Mouse (Mus musculus) myocyte (in vitro differentiated cells): ENCODE measurements at regions not wholly inside any gene's neighbourhood (a gene's known extent, or its start where the extent isn't known, plus 50 kb on each side); places are given as distances from the start of the nearest gene placed in this dataset.
A peak's percentile ranks its signal among the peaks of the same experiment; 100 is the strongest.

ENCODE experiments used
- H3K27me3 ChIP-seq: one replicate; pipeline ENCODE4 v1.6.1; 2011; ENCODE audit not compliant: control insufficient read depth, insufficient read depth, insufficient read length
- H3K36me3 ChIP-seq: one replicate; pipeline ENCODE4 v1.6.1; 2011; ENCODE audit not compliant: control insufficient read depth, insufficient read depth
- H3K4me2 ChIP-seq: one replicate; pipeline ENCODE4 v1.6.1; 2011; ENCODE audit warnings: low read depth, control low read depth
- H3K4me3 ChIP-seq: one replicate; pipeline ENCODE4 v1.5.1; 2011; ENCODE audit warnings: mild to moderate bottlenecking, control low read depth, moderate library complexity
- H3K79me2 ChIP-seq: one replicate; pipeline ENCODE4 v1.6.1; 2011; ENCODE audit not compliant: control insufficient read depth, insufficient read depth
- H3ac ChIP-seq: one replicate; pipeline ENCODE4 v1.6.1; 2011; ENCODE audit not compliant: control insufficient read depth, insufficient read length
- CEBPB ChIP-seq: IDR thresholded peaks from 2 replicates; pipeline ENCODE4 v1.6.1; 2011; ENCODE audit warnings: mild to moderate bottlenecking, moderate library complexity; ENCODE audit not compliant: poor library complexity, insufficient read depth, severe bottlenecking
- E2F4 ChIP-seq: IDR thresholded peaks from one replicate; pipeline ENCODE4 v1.6.1; 2011; ENCODE audit warnings: mild to moderate bottlenecking, control low read depth, moderate library complexity; ENCODE audit not compliant: insufficient read depth
- MAX ChIP-seq: IDR thresholded peaks from one replicate; pipeline ENCODE4 v1.6.1; 2011; ENCODE audit warnings: low read depth, mild to moderate bottlenecking, control low read depth
- MYOD1 ChIP-seq, 3 experiments: IDR thresholded peaks; one replicate each; pipeline ENCODE4 v1.6.1; 2011; ENCODE audit warnings: control low read depth in 2 of 3, low read depth in 2 of 3, mild to moderate bottlenecking in 2 of 3, moderate library complexity in 1 of 3; ENCODE audit not compliant: insufficient read length in 2 of 3, control insufficient read depth in 1 of 3
- MYOG ChIP-seq, 3 experiments: IDR thresholded peaks; one replicate each; pipeline ENCODE4 v1.6.1; 2011; ENCODE audit warnings: control low read depth in 2 of 3, low read depth in 2 of 3, mild to moderate bottlenecking in 2 of 3; ENCODE audit not compliant: insufficient read length in 2 of 3, control insufficient read depth in 1 of 3, insufficient read depth in 1 of 3
- POLR2A ChIP-seq: IDR thresholded peaks from one replicate; pipeline ENCODE4 v1.6.1; 2011; ENCODE audit warnings: low read depth, mild to moderate bottlenecking, control low read depth, moderate library complexity; ENCODE audit not compliant: insufficient read length
- POLR2AphosphoS2 ChIP-seq: IDR thresholded peaks from one replicate; pipeline ENCODE4 v1.6.1; 2011; ENCODE audit warnings: low read depth, control low read depth; ENCODE audit not compliant: insufficient read length
- REST ChIP-seq: IDR thresholded peaks from one replicate; pipeline ENCODE4 v1.6.1; 2011; ENCODE audit warnings: mild to moderate bottlenecking, control low read depth, moderate library complexity; ENCODE audit not compliant: insufficient read depth, insufficient read length
- SRF ChIP-seq: IDR thresholded peaks from one replicate; pipeline ENCODE4 v1.6.1; 2011; ENCODE audit warnings: low read depth; ENCODE audit not compliant: control insufficient read depth, insufficient read length
- TCF12 ChIP-seq: IDR thresholded peaks from one replicate; pipeline ENCODE4 v1.6.1; 2011; ENCODE audit warnings: mild to moderate bottlenecking, control low read depth; ENCODE audit not compliant: poor library complexity, insufficient read depth, severe bottlenecking
- TCF3 ChIP-seq: IDR thresholded peaks from one replicate; pipeline ENCODE4 v1.6.1; 2011; ENCODE audit warnings: low read depth, control low read depth; ENCODE audit not compliant: insufficient read length
- USF1 ChIP-seq: IDR thresholded peaks from one replicate; pipeline ENCODE4 v1.6.1; 2011; ENCODE audit warnings: low read depth, mild to moderate bottlenecking, control low read depth, moderate library complexity

GRCm38 (mm10) chr17:84844950-84845349 lies 54.4 kb upstream of the Lrpprc start:
- no peak overlapping the region for H3K4me2 ChIP-seq

GRCm38 (mm10) chr17:84846141-84846540 lies 55.6 kb upstream of the Lrpprc start:
- H3K36me3 ChIP-seq: no peaks in the 10 kb centered on the region
- H3K4me2 ChIP-seq: no peak overlapping the region
- no peaks in the 10 kb centered on the region for H3K79me2 ChIP-seq
- H3ac ChIP-seq: no peak overlapping the region
- TF ChIP-seq TCF12 (no peak), POLR2AphosphoS2 (no peak), MYOD1 (IDR thresholded peaks at IDR 0.05; ENCODE audit: control insufficient read depth in 1 of 3, insufficient read length in 2 of 3, low read depth in 2 of 3) (no peak), REST (no peak), USF1 (no peak), TCF3 (no peak), SRF (no peak), POLR2A (no peak), CEBPB (no peak), E2F4 (no peak), MAX (no peak), MYOG (IDR thresholded peaks at IDR 0.05; ENCODE audit: control insufficient read depth in 1 of 3, insufficient read depth in 1 of 3, insufficient read length in 2 of 3, low read depth in 2 of 3) (no peak)
- no peak overlapping the region for H3K4me3 ChIP-seq
- peaks cover 18% of the 10 kb centered on the region for H3K27me3 ChIP-seq

More at GRCm38 (mm10) chr17:84844950-84845349, 54.4 kb upstream of the Lrpprc start:
- TF ChIP-seq POLR2AphosphoS2 (no peak), SRF (no peak), CEBPB (no peak), REST (no peak), POLR2A (no peak)
- no peaks in the 10 kb centered on the region for H3K79me2 ChIP-seq
- H3K4me3 ChIP-seq: no peak overlapping the region
- peaks cover 25% of the 10 kb centered on the region for H3K27me3 ChIP-seq
- H3K36me3 ChIP-seq: no peaks in the 10 kb centered on the region
- H3ac ChIP-seq: no peak overlapping the region

GRCm38 (mm10) chr17:84848385-84849030 lies 57.9 kb upstream of the Lrpprc start:
- Histone ChIP-seq H3K27me3 (peaks cover 18% of the 10 kb centered on the region), H3K36me3 (no peaks in the 10 kb centered on the region), H3K4me3 (no peak overlapping the region), H3K4me2 (peak overlapping the region; percentile 24), H3ac (no peak overlapping the region), H3K79me2 (no peaks in the 10 kb centered on the region)
- no peak for TF ChIP-seq TCF12
- no peak for TF ChIP-seq REST
- TF ChIP-seq POLR2AphosphoS2: no peak
- no peak for TF ChIP-seq MAX
- no peak for TF ChIP-seq CEBPB
- no peak for TF ChIP-seq USF1
- TF ChIP-seq E2F4: no peak
- no peak for TF ChIP-seq POLR2A
- TF ChIP-seq SRF: no peak
- TF ChIP-seq MYOG (IDR thresholded peaks at IDR 0.05; ENCODE audit: control insufficient read depth in 1 of 3, insufficient read depth in 1 of 3, insufficient read length in 2 of 3, low read depth in 2 of 3): no peak
- no peak for TF ChIP-seq MYOD1 (IDR thresholded peaks at IDR 0.05; ENCODE audit: control insufficient read depth in 1 of 3, insufficient read length in 2 of 3, low read depth in 2 of 3)
- TF ChIP-seq TCF3: no peak

- TF ChIP-seq E2F4 (no peak), MYOD1 (IDR thresholded peaks at IDR 0.05; ENCODE audit: control insufficient read depth in 1 of 3, insufficient read length in 2 of 3, low read depth in 2 of 3) (peak in 1 of 3 experiments; percentile 39), MYOG (IDR thresholded peaks at IDR 0.05; ENCODE audit: control insufficient read depth in 1 of 3, insufficient read depth in 1 of 3, insufficient read length in 2 of 3, low read depth in 2 of 3) (no peak), TCF12 (no peak)
- Histone ChIP-seq H3K27me3 (peaks cover 18% of the 10 kb centered on the region), H3K4me2 (peak overlapping the region; percentile 24), H3K4me3 (no peak overlapping the region), H3K79me2 (no peaks in the 10 kb centered on the region), H3ac (no peak overlapping the region), H3K36me3 (no peaks in the 10 kb centered on the region)
Measured at GRCm38 (mm10) chr17:84849031-84849405, 58.4 kb upstream of the Lrpprc start.

- no peak overlapping the region for H3ac ChIP-seq
- TF ChIP-seq POLR2AphosphoS2 (no peak), USF1 (peak; percentile 21), CEBPB (no peak), SRF (no peak)
- no peak overlapping the region for H3K4me3 ChIP-seq
- no peaks in the 10 kb centered on the region for H3K36me3 ChIP-seq
- H3K4me2 ChIP-seq: no peak overlapping the region
- H3K79me2 ChIP-seq: no peaks in the 10 kb centered on the region
- H3K27me3 ChIP-seq: peaks cover 16% of the 10 kb centered on the region
Measured at GRCm38 (mm10) chr17:84850464-84850863, 59.9 kb upstream of the Lrpprc start.
